Mouse (Mus musculus) liver, embryonic 11.5 days (tissue): ENCODE results near the gene Lhb. TPM values are rescaled to one million over a fixed set of nuclear protein-coding genes. Genes with fewer than 3 reads are reported as not detected.
A peak's percentile ranks its signal among the peaks of the same experiment; 100 is the strongest.

Experiments used
- ATAC-seq: fragments of 200-750 bp; cut with Nextera tagmentation; replicated peaks from 2 replicates; pipeline ENCODE4 v1.8.0; 2017; ENCODE audit warnings: moderate number of reproducible peaks, mild to moderate bottlenecking, moderate TSS enrichment, moderate library complexity; ENCODE audit not compliant: low FRiP score
- DNase-seq: peaks from one replicate; pipeline ENCODE4 v3.0.0-alpha.2; 2017; ENCODE audit warnings: low spot score
- H3K27ac ChIP-seq: fragments of 300-500 bp; sonication (generic); 2 replicates; pipeline ENCODE4 v1.5.1; 2014; ENCODE audit warnings: mild to moderate bottlenecking, low read depth, low read length, control low read depth
- H3K27me3 ChIP-seq: fragments of 300-500 bp; sonication (generic); replicated peaks from 2 replicates; pipeline ENCODE4 v1.6.1; 2014; ENCODE audit warnings: low read length, mixed read lengths; ENCODE audit not compliant: control insufficient read depth, insufficient read depth
- H3K36me3 ChIP-seq: fragments of 300-500 bp; sonication (generic); 2 replicates; pipeline ENCODE4 v1.6.1; 2014; ENCODE audit warnings: mild to moderate bottlenecking, low read length, moderate library complexity, mixed read lengths; ENCODE audit not compliant: control insufficient read depth, insufficient read depth
- H3K4me1 ChIP-seq: fragments of 300-500 bp; sonication (generic); replicated peaks from 2 replicates; pipeline ENCODE4 v1.6.1; 2014; ENCODE audit warnings: low read length, mixed read lengths; ENCODE audit not compliant: control insufficient read depth, insufficient read depth
- H3K4me2 ChIP-seq: fragments of 300-500 bp; sonication (generic); 2 replicates; pipeline ENCODE4 v1.6.1; 2014; ENCODE audit warnings: mild to moderate bottlenecking, control low read depth, moderate library complexity
- H3K4me3 ChIP-seq: fragments of 300-500 bp; sonication (generic); 2 replicates; pipeline ENCODE4 v1.5.1; 2014; ENCODE audit warnings: low read depth, low read length, control low read depth
- H3K9ac ChIP-seq: fragments of 300-500 bp; sonication (generic); 2 replicates; pipeline ENCODE4 v1.6.1; 2014; ENCODE audit warnings: low read depth, low read length, control low read depth
- H3K9me3 ChIP-seq: fragments of 300-500 bp; sonication (generic); 2 replicates; pipeline ENCODE4 v1.6.1; 2016; ENCODE audit warnings: low read length, inconsistent platforms, mixed read lengths; ENCODE audit not compliant: control insufficient read depth
- WGBS: fragments of 180-500 bp; shearing (Covaris S2); extraction: QIAGEN DNeasy Blood & Tissue Kit; methylation state at CpG from one replicate; pipeline ENCODE4 v1.1.7; 2014; 5-methylcytosine and 5-hydroxymethylcytosine counted together
- polyA plus RNA-seq: library from polyadenylated mRNA; unstranded; fragments of >200 nt; fragmentation: Nextera tagmentation; extraction: Ambion mirVana; gene quantifications from 2 replicates; pipeline ENCODE4 v1.2.1, GENCODE M21; 2014

The Lhb gene
- polyA plus RNA-seq, 1 experiment from 2014 or later: 0.26 TPM

GRCm38 (mm10) chr7:45419859-45420614 is 583 bp upstream of the Lhb start:
- Histone ChIP-seq H3K4me1 (0 out of 2 replicates have a peak, but pooled peaks cover 4% of the 10 kb centered on the region), H3K27me3 (peaks cover 52% of the 10 kb centered on the region), H3K36me3 (peaks cover 39% of the 10 kb centered on the region), H3K4me2 (peak overlapping the region; percentile 6; the same call in 1 of the 2 replicates), H3K4me3 (no peak overlapping the region), H3K27ac (no peak overlapping the region), H3K9me3 (no peaks in the 10 kb centered on the region), H3K9ac (no peak overlapping the region)
- WGBS: 26% methylated on average over 27 of the region's 27 CpGs
- ATAC-seq (no peak), DNase-seq (no peak)

- H3K4me1 ChIP-seq: no peaks in the 10 kb centered on the region
- no peak overlapping the region for H3K4me2 ChIP-seq
- 91% methylated on average over 14 of the region's 14 CpGs for WGBS
- no peak overlapping the region for H3K4me3 ChIP-seq
- no peak overlapping the region for H3K27ac ChIP-seq
- DNase-seq (no peak), ATAC-seq (no peak)
- H3K9me3 ChIP-seq: no peaks in the 10 kb centered on the region
- H3K9ac ChIP-seq: no peak overlapping the region
- H3K27me3 ChIP-seq: peaks cover 40% of the 10 kb centered on the region
- H3K36me3 ChIP-seq: peaks cover 46% of the 10 kb centered on the region
Observed at GRCm38 (mm10) chr7:45421194-45421593, 574 bp downstream of the Lhb start.

GRCm38 (mm10) chr7:45426556-45426955 is 5.9 kb downstream of the Lhb start:
- DNase-seq (no peak), ATAC-seq (no peak)
- no peaks in the 10 kb centered on the region for H3K27me3 ChIP-seq
- no peaks in the 10 kb centered on the region for H3K9me3 ChIP-seq
- no peak overlapping the region for H3K27ac ChIP-seq
- no peak overlapping the region for H3K4me3 ChIP-seq
- H3K4me2 ChIP-seq: no peak overlapping the region
- H3K36me3 ChIP-seq: peaks cover 79% of the 10 kb centered on the region
- no peak overlapping the region for H3K9ac ChIP-seq
- 89% methylated on average over 8 of the region's 8 CpGs for WGBS
- H3K4me1 ChIP-seq: no peaks in the 10 kb centered on the region; the same call in 1 of the 2 replicates

- Histone ChIP-seq H3K9me3 (no peaks in the 10 kb centered on the region), H3K4me1 (peaks cover 32% of the 10 kb centered on the region), H3K27me3 (no peaks in the 10 kb centered on the region), H3K36me3 (peaks cover 22% of the 10 kb centered on the region), H3K9ac (peak overlapping the region; percentile 86), H3K27ac (peak overlapping the region; percentile 81), H3K4me3 (peak overlapping the region; percentile 83), H3K4me2 (peak overlapping the region; percentile 89)
- ATAC-seq (no peak), DNase-seq (no peak)
- WGBS: 2% methylated on average over 7 of the region's 7 CpGs
Observed at GRCm38 (mm10) chr7:45433835-45434202, 13.2 kb downstream of the Lhb start.

- peak within 1 kb of the TSS; percentile 86 for H3K9ac ChIP-seq
- H3K27me3 ChIP-seq: no peaks in the 10 kb centered on the region
- peak within 1 kb of the TSS; percentile 83 for H3K4me3 ChIP-seq
- H3K27ac ChIP-seq: peak within 1 kb of the TSS; percentile 81
- DNase-seq (peak; percentile 100), ATAC-seq (peak; percentile 97)
- H3K4me2 ChIP-seq: peak within 1 kb of the TSS; percentile 89
- no peaks in the 10 kb centered on the region for H3K9me3 ChIP-seq
- H3K36me3 ChIP-seq: peaks cover 17% of the 10 kb centered on the region
- WGBS: under 1% methylated on average over 45 of the region's 45 CpGs
- H3K4me1 ChIP-seq: peaks cover 32% of the 10 kb centered on the region
Observed at GRCm38 (mm10) chr7:45434203-45435015, 13.8 kb downstream of the Lhb start, which contains the start of gene Gys1. TSS of gene Gys1 (plus strand) at chr7:45434844.

GRCm38 (mm10) chr7:45435038-45435437 is 14.4 kb downstream of the Lhb start:
- peaks cover 10% of the 10 kb centered on the region for H3K36me3 ChIP-seq
- peaks cover 32% of the 10 kb centered on the region for H3K4me1 ChIP-seq
- H3K9me3 ChIP-seq: no peaks in the 10 kb centered on the region
- no peak for DNase-seq
- H3K9ac ChIP-seq: peak overlapping the region; percentile 78
- peak overlapping the region; percentile 89 for H3K4me2 ChIP-seq
- WGBS: 4% methylated on average over 16 of the region's 16 CpGs
- ATAC-seq: no peak
- no peaks in the 10 kb centered on the region for H3K27me3 ChIP-seq
- H3K27ac ChIP-seq: peak overlapping the region; percentile 49; the same call in 1 of the 2 replicates
- peak overlapping the region; percentile 83 for H3K4me3 ChIP-seq

- H3K4me3 ChIP-seq: no peak overlapping the region
- H3K9ac ChIP-seq: no peak overlapping the region
- no peak for DNase-seq
- no peak for ATAC-seq
- H3K9me3 ChIP-seq: no peaks in the 10 kb centered on the region
- no peaks in the 10 kb centered on the region for H3K27me3 ChIP-seq
- H3K4me2 ChIP-seq: no peak overlapping the region
- H3K27ac ChIP-seq: no peak overlapping the region
- WGBS: 88% methylated on average over 5 of the region's 5 CpGs
- peaks cover 5% of the 10 kb centered on the region; the same call in 1 of the 2 replicates for H3K36me3 ChIP-seq
- H3K4me1 ChIP-seq: peaks cover 32% of the 10 kb centered on the region
Observed at GRCm38 (mm10) chr7:45436444-45436843, 15.8 kb downstream of the Lhb start.

GRCm38 (mm10) chr7:45437046-45437445 is 16.4 kb downstream of the Lhb start:
- H3K4me3 ChIP-seq: 0 out of 2 replicates have a peak overlapping the region, but pooled peaks have one; percentile 8
- 0 out of 2 replicates have a peak overlapping the region, but pooled peaks have one; percentile 4 for H3K4me2 ChIP-seq
- WGBS: 31% methylated on average over 6 of the region's 6 CpGs
- H3K27ac ChIP-seq: 0 out of 2 replicates have a peak overlapping the region, but pooled peaks have one; percentile 17
- DNase-seq (no peak), ATAC-seq (no peak)
- H3K9me3 ChIP-seq: no peaks in the 10 kb centered on the region
- H3K36me3 ChIP-seq: peaks cover 3% of the 10 kb centered on the region; the same call in 1 of the 2 replicates
- no peaks in the 10 kb centered on the region for H3K27me3 ChIP-seq
- H3K4me1 ChIP-seq: peaks cover 32% of the 10 kb centered on the region
- H3K9ac ChIP-seq: no peak overlapping the region
